Mouse (Mus musculus) granulocyte monocyte progenitor cell, adult 5-6 weeks (primary cell): Measurements from ENCODE around the gene Syngr2. TPM values are rescaled to one million over a fixed set of nuclear protein-coding genes. Genes with fewer than 3 reads are reported as not detected.
A peak's percentile ranks its signal among the peaks of the same experiment; 100 is the strongest.
"Not testable (repeated sequence)": the region's sequence is repeated elsewhere in the genome, so short reads cannot be mapped to it uniquely, and the experiment has no call there.

Experiments used
- ATAC-seq: replicated peaks from 2 replicates; pipeline ENCODE4 v1.8.0; 2016; ENCODE audit warnings: mild to moderate bottlenecking, moderate TSS enrichment, inconsistent platforms; ENCODE audit not compliant: poor library complexity, severe bottlenecking
- total RNA-seq, 2 experiments: library from RNA; stranded (forward) in 1 of 2; stranded (reverse) in 1 of 2; fragments of 200-712, 200-1000 nt in 1 of 2; fragments of >200 nt in 1 of 2; fragmentation: Nextera tagmentation in 1 of 2; gene quantifications; 2 replicates each; pipeline ENCODE4 v1.2.3; 2014 to 2017

The Syngr2 gene
- total RNA-seq, 2 experiments from 2014 or later = 176 to 225 TPM

DNA sequence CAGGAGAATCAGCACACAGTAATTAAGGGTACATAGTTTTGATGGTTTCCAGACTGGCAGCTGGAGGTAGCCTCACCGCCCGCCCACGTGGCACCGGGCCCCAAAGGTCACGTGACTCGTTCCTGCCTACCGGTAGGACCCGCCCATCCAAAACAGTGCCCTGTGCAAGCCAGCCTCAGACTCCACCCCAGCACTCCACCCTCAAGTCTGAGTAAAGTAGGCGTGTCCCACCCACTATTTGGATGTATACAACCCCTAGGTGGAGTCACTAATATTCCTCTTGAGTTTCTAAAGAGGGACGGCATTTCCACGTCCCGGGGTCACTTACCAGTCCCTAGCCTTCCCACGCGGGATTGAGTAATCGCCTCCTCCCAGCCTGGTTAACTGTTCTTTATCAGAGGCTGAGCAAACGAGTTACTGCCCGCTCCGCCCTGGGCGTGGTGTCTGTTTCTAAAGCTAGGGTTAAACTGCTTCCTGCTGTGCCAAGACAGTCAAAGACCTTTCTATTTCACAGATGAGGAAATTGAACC is 28.8 kb upstream of the Syngr2 start:
- ATAC-seq = peak; percentile 54

DNA sequence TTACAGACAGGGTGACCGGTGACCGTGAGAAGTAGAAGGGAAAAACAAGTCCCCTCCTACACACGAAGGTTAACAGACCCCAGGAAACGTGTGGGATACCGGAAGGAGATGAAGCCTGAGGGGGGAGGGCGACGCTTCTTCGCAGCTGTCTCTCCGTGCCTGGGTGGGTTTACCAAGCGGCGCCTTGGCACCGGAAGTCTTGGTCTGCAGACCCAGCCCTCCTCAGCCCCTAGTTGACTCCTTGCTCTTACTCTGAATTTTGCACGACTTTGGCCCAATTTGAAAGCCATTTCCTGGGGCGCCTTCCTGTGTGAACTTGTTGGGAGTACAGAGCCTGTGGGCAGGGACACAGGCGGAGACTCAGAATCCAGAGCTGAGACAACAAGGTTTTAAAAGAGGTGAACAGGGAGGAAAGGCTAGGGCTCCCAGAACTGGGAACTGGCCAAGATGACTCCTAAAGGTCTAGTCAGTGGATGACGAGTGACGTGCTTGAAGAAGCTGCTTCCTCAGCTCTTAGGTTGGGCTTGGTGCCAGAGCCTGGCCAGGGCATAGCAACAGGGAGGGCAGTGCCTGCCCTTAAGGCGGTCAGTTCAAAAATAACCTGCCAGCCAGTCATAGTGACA is 28.2 kb upstream of the Syngr2 start:
- peak; percentile 2; the same call in 1 of the 2 replicates for ATAC-seq

DNA sequence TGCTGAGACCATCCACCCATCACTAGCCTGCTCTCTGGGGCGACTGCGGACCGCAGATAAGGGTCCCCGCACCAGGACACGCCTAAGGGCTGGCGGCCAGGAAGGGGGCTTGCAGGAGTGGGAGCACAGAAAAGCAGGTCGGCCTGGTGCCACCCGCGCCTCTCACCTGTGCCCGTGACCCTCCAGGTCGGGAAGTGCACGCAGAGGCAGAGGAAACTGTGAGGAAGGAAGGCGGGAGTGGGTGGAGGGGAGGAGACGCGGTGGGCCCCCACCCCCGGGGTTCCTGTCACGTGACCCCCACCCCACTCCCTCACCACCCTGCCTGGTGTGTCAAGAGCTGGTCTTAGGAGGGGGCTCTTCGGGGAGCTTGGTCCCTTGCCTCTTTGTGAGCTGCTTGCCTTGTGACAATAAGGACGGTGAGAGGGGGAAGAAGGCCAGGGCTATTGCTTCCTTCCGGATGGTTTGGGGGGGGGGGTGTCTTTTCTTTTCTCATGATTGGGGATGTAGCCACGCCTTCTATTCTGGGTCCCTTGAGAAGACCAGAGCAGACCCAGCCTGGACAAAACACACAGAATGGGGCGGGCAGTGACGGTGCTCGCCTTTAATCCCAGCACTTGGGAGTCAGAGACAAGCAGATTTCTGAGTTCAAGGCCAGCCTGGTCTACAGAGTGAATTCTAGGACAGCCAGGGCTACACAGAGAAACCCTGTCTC is 27.3 kb upstream of the Syngr2 start, which contains the start of the genes Tmc8 and Tmc6:
Tmc8 (plus strand) TSS at position 84 of the 712 bp plus-strand sequence.
Tmc6 (minus strand) TSS at position 206 of the 712 bp plus-strand sequence.
- 0 out of 2 replicates have a peak, but pooled peaks have one; percentile 2 for ATAC-seq

DNA sequence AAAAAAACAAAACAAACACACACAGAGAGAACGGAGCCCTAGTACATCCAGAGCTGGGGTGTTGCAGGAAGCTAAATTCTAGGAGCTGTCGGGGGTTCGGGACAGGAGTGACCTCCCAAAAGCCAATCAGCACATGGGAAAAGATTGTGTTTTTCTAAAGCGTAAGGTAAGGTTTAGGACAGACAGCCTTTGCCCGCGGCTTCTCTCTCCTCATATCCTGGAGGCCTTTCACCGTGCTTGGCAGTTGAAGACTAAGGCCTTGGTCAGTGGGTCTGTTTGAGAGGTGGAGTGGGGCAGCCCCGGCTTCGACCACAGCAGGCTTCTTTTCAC is 26.8 kb upstream of the Syngr2 start:
- ATAC-seq = no peak

DNA sequence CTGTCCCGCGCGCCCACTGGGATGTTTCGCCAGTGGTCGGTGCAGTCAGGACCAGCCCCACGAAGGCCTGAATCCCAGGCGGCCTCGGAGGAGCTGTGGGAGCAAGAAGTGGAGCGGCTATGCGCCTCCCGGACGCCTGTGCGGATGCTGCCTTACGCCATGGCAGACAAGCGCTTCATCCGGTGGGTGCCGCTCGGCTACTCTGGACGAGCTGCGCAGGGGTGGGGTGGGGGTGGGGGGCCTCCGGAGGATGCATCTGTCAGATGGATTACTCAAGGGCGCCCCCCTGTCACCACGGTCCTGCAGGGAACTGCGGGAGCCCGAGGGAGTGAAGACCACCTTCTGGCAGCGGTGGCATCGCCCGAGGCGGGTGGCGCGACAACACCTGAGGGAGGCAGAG is 26.4 kb upstream of the Syngr2 start:
- ATAC-seq = peak; percentile 6; the same call in 1 of the 2 replicates

DNA sequence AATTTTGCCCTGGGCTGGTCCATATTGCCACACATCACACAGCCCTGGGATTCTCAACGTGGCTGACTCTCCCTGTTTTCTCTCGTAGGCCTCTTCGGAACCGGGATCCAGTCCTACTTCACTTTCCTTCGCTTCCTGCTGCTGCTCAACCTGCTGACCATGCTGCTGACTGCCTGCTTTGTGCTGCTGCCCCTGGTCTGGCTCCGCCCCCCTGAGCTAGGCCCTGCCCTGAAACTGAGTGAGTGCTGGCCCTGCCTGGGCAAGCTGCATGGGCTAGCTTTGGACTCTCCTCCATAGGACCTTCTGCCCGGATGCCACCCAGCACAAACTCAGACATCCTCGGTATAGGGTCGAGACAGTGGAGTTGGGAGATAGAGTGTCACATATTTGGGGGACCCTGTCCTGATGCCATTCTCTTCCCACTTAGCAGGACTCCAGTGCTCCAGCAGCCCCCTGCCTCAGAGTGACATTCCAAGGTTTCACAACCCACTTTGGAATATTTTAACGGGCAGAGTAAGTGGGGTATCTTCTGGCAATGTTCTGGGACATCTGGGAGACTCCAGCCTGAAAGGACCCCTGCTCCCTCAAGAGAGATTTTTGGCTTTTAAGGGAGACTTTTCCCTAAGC is 25.7 kb upstream of the Syngr2 start:
- no peak for ATAC-seq

DNA sequence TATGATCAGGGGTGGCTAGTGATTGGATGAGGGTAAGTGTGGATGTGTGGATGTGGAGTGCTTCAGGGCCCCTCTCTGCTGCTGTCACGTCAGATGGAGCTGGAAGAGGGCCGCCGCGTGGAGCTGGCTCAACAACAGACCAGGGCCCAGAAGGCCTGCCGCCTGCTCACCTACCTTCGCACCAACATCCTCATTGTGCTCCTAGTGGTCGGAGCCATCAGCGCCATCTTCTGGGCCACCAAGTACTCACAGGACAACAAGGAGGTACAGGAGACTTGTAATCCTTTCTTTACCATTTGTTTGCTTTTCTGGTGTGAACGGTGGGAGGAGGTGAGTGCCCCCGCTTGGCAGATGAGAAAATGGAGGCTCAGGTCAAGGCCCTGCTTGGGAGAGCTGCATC is 23.2 kb upstream of the Syngr2 start:
- peak; percentile 45 for ATAC-seq

DNA sequence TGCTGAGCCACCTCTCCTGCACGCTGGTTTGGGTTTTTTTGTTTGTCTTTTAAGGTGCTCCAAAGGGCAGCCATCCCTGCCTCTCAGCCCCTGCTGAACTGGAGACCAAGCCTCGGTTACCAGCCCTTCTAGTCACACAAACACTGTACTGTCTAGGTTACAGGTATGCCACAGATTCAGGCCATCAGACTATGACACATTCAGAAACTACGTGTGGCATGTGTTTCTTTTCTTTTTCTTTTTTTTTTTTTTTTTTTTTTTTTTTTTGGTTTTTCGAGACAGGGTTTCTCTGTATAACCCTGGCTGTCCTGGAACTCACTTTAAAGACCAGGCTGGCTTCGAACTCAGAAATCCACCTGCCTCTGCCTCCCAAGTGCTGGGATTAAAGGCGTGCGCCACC is 21.0 kb upstream of the Syngr2 start:
- not testable (repeated sequence) for ATAC-seq

DNA sequence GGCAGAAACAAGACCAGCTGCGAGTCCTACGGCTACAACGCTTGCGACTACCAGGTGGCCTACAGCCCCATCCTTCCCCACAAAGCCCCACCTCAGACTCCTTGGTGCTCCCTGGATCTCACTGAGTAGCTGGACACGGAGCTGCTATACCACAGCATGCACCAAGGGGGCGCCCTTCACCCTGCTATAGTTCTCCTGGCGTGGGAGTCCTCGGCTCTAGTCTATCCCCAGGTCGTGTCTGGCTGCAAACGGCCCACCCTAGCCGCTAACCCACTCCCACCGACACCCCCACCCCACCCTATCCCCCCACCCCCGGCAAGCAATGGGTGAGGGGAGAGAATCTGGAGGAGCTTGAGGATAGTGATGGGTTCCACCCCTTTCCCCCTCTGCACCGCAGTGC is 19.2 kb upstream of the Syngr2 start:
- ATAC-seq = peak; percentile 38

DNA sequence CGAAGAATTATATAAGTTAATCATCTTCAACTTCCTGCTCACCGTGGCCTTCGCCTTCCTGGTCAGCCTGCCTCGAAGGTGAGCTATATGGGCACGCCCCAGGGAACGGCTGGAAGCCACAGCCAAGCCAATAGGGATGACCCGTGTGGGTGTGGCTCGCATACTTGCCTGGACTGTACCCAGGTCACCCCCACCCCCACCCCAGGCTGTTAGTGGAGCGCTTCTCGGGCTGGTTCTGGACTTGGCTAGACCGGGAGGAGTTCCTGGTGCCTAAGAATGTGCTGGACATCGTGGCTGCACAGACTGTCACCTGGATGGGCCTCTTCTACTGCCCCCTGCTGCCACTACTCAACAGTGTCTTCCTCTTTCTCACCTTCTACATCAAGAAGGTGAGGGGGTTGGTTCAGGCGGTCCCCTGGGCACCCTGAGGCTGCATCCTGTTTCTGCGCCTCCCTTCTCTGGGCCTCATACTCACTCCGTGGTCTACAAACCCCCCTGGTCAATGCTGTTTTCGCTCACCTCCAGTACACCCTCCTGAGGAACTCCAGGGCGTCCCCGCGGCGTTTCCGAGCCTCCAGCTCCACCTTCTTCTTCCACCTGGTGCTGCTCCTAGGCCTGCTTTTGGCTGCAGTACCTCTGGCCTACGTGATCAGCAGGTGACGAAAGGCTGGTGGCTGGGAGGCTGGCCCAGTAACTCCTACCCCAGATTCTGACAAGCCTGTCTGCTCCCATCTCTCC is 18.6 kb upstream of the Syngr2 start:
- ATAC-seq = no peak

DNA sequence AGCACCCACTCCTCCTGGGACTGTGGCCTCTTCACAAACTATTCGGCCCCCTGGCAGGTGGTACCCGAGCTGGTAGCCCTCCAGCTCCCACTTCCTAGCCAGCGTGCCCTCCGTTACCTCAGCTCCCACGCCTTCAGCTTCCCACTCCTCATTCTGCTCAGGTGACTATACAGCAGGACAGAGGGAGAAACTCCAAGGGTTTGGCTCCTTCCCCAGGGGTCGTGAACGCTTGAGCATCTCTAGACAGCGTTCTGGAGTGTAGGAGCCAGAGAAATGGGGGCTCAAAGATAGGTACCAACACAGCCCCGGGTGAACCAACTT is 18.1 kb upstream of the Syngr2 start:
- no peak for ATAC-seq

DNA sequence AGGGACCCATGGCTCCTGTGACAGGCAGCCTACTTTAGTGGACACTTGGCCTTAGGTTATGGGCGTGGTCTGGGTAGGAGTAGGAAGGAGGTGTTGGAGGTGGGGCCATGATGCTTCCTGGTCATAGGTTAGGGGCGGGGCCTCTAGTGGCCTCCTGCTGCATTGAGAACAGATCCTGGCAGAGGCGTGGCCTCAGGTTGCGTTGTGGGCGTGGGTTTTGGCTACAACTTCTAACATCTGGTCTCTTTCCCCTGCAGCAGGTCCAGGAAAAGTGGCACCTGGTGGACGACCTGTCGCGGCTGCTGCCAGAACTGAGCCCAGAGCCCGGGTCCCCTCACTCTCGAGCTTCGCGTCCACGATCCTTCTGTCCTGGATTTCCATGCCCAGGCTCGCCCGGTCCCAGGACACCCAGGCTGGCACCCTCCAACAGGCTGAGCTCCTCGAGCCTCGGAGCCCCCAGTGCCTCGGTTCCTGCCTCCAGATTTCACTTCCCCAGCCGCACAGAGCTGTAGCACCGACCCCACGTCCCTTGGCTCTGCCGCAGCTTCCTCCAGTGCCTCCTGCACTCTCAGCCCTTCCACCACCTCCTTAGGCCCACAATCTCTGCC is 17.1 kb upstream of the Syngr2 start:
- ATAC-seq = peak; percentile 92

DNA sequence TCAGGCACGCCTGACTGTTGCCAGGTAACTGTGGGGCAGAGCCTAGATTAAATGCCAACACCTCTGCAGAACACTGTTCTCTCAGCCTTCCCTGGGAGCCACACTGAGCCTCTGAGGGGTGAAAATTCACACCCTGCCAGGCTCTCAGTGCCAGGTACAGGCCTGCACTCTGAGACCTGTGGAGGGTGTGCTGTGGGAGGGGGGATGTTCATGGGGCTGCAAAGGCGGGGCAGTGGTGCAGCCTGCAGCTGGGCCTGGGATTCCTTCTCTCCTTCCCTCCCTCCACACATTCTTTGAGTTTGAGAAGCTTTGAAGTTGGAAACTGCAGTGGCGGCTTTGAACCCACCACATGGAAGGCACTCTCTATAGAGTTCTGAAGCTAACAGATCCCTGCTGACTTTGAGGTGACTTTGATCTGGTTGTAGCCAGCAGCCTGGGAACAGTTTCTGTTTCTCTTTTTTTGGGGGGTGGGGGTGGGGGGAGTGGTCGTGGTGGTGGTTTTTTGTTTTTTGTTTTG is 15.4 kb upstream of the Syngr2 start:
- no peak for ATAC-seq

DNA sequence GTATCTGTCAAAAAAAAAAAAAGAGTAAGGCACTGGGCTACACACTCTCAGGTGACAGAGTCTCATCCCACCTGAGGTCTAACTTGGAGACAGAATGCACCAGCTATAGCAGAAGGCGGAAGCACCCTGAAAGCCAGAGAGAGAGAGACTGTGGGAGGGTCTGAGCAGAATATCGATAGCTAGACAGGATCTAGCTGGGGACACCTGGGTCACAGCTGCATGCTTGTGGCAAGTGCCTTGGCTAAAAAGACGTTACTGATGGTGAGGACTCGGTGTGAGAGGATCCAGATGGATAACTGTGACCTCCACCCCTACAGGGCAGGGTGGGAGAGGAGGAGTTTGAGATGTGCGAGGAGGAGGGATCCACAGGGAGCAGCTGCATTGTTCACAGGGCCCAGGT is 12.5 kb upstream of the Syngr2 start:
- ATAC-seq = no peak

DNA sequence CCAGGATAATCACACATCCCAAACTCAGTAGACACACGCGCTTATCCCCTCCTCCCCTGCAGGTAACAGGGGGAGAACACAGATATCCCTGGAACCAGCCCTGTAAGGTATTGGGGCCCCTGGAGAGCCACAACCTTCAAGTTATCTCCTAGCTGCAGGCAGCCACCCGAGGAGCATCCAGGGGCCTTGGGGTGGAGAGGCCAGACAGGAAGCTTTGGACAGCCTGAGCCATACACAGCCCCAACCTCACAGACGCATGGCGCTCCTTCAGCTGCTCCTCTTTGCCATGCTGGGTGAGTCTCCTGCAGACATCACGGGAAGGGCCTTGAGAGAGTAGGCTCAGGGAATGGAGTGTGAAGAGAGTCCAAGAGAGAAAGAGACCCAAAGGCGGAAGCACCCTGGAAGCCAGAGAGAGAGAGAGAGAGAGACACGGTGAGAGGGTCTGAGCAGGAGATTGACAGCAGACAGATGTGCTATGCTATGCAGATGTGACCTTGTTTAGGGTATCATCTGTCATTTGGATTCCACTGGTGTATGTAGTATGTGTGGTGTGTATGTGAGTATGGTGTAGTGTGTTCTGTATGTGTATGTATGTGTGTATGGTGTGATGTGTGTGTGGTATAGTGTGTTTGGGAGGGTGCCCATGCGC is 11.8 kb upstream of the Syngr2 start, which contains the start of gene 6030468B19Rik:
6030468B19Rik (plus strand) TSS at position 150 of the 649 bp plus-strand sequence.
- ATAC-seq = no peak

DNA sequence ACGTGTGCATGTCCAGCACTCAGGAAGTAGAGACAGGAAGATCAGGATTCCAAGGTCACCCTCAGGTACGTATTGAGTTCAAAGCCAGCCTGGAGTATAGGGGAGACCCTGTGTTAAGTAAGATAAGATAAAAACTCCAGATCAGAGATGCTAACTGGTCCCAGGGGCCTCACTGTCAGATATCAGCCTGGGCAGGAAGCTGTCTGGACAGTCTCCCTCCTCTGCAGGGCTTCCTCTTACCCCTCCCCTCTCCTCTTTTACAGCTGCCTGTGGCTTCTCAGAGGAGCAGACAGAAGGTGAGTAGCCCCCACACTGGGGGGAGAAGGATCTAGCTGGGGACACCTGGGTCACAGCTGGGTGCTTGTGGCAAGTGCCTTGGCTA is 11.3 kb upstream of the Syngr2 start:
- 0 out of 2 replicates have a peak, but pooled peaks have one; percentile 32 for ATAC-seq

DNA sequence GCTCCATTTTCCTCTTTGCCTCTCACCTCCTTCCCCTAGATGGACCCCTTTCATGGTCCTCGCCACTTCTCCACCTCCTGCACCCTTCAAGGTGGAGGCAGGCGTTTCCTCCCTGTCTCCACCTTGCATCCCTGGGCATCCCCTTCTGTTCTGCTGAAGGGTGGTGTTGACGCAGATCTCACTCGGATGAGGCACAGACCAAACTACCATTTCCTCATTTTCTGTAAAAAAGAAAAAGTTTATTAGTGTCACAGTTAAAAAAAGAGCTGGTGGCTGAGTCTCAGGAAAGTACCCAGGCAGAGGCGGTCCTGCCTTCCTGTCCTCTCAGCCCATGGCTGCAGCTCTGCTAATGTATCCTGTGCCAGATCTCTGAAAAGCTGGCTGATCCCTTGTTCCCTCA is 10.3 kb upstream of the Syngr2 start:
- peak; percentile 53 for ATAC-seq

DNA sequence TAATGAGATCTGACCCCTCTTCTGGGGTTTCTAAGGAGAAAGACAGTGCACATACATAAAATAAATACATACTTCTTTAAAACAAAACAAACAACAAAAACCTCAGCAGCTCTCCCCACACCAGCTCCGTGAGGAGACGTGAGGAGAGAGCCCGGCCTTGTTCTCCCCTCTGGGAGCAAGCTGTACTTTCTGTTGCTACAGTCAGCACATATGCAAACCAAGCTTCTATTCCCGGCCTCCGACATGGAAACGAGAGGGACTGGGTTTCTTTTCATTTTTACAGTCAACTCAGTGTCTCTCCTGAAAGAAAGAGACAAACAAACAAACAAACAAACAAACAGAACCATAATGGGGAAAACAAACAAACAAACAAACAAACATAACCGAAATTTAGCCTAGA is 9.4 kb upstream of the Syngr2 start:
- ATAC-seq = no peak

DNA sequence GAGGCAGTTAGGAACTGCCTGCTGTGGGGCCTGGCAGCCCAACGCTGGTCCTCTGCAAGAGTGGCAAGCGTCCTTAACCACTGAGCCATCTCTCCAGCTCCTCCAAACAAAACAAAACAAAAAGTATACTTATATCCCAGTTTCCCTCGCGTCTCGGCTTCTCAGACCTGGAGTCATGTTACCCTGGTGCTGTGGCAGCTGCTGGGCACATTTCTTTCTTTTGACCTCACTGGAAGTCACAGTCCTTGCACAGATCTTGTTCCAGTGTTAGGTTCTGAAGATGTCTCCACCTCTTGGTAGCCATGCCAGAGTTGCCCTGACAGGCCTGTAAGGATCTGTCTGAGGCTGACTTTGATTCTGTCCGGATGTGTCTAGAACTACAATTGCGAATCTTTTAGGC is 7.8 kb upstream of the Syngr2 start:
- ATAC-seq = no peak
